Mouse (Mus musculus) spleen, adult 2 months (tissue): ENCODE results near the gene Boc. TPM values are rescaled to one million over a fixed set of nuclear protein-coding genes. Genes with fewer than 3 reads are reported as not detected.
"Not testable (repeated sequence)": the region's sequence is repeated elsewhere in the genome, so short reads cannot be mapped to it uniquely, and the experiment has no call there.

ENCODE experiments used
- DNase-seq, 2 experiments: peaks; one replicate each; pipeline versions ENCODE4 v3.0.0 to v3.0.0-alpha.2; 2012 to 2021; ENCODE audit warnings: low spot score in 2 of 2, low read depth in 1 of 2
- H3K27ac ChIP-seq: fragments of 200-500 bp; 2 replicates; pipeline ENCODE4 v1.5.1; 2012; ENCODE audit warnings: low read length, inconsistent platforms; ENCODE audit not compliant: insufficient read depth
- H3K27me3 ChIP-seq: fragments of 200-500 bp; 2 replicates; pipeline ENCODE4 v1.6.1; 2012; ENCODE audit warnings: mild to moderate bottlenecking, moderate library complexity, low read length, inconsistent platforms; ENCODE audit not compliant: control insufficient read depth, insufficient read depth
- H3K36me3 ChIP-seq: fragments of 200-500 bp; 2 replicates; pipeline ENCODE4 v1.6.1; 2012; ENCODE audit warnings: mild to moderate bottlenecking, low read length, inconsistent platforms; ENCODE audit not compliant: control insufficient read depth, insufficient read depth
- H3K4me1 ChIP-seq: fragments of 200-500 bp; 2 replicates; pipeline ENCODE4 v1.6.1; 2011; ENCODE audit warnings: inconsistent platforms; ENCODE audit not compliant: control insufficient read depth, insufficient read depth, insufficient read length
- H3K4me3 ChIP-seq: fragments of 200-500 bp; 2 replicates; pipeline ENCODE4 v1.5.1; 2011; ENCODE audit warnings: mild to moderate bottlenecking, inconsistent platforms; ENCODE audit not compliant: insufficient read depth, insufficient read length; ENCODE audit errors: extremely low read depth
- CTCF ChIP-seq: fragments of 200-500 bp; IDR thresholded peaks from 2 replicates; pipeline ENCODE4 v1.5.1; 2011; ENCODE audit warnings: mild to moderate bottlenecking, inconsistent platforms; ENCODE audit not compliant: insufficient read depth, insufficient read length, insufficient replicate concordance; ENCODE audit errors: extremely low read depth
- POLR2A ChIP-seq: fragments of 200-500 bp; IDR thresholded peaks from 2 replicates; pipeline ENCODE4 v1.6.1; 2011; ENCODE audit warnings: low read depth, low read length, inconsistent platforms
- WGBS: fragments of 180-500 bp; shearing (Covaris S2); methylation state at CpG from one replicate; pipeline ENCODE4 v1.1.7; 2018; 5-methylcytosine and 5-hydroxymethylcytosine counted together
- polyA plus RNA-seq: library from polyadenylated mRNA; depleted of rRNA; stranded (reverse); fragments of >200 nt; gene quantifications from 2 replicates; pipeline ENCODE4 v1.2.3, GENCODE M21; 2012; rRNA removed

Gene Boc
- polyA plus RNA-seq, 1 experiment = 2.4 TPM

GRCm38 (mm10) chr16:44475281-44475680 is 83.4 kb downstream of the Boc start:
- no peak overlapping the region for H3K4me3 ChIP-seq
- TF ChIP-seq POLR2A (no peak), CTCF (no peak)
- 87% methylated on average over 14 of the region's 14 CpGs for WGBS
- H3K27me3 ChIP-seq = no peaks in the 10 kb centered on the region
- no peak overlapping the region for H3K27ac ChIP-seq
- no peaks in the 10 kb centered on the region for H3K4me1 ChIP-seq
- no peak for DNase-seq
- no peaks in the 10 kb centered on the region for H3K36me3 ChIP-seq

GRCm38 (mm10) chr16:44460922-44461321 is 97.8 kb downstream of the Boc start:
- no peak for TF ChIP-seq CTCF
- TF ChIP-seq POLR2A = no peak
- no peaks in the 10 kb centered on the region for H3K36me3 ChIP-seq
- no peaks in the 10 kb centered on the region for H3K4me1 ChIP-seq
- no peak overlapping the region for H3K4me3 ChIP-seq
- H3K27me3 ChIP-seq = no peaks in the 10 kb centered on the region
- DNase-seq = no peak
- WGBS = 42% methylated on average over 5 of the region's 5 CpGs
- no peak overlapping the region for H3K27ac ChIP-seq

GRCm38 (mm10) chr16:44458826-44459225 is 99.9 kb downstream of the Boc start:
- Histone ChIP-seq H3K4me3 (no peak overlapping the region), H3K4me1 (no peaks in the 10 kb centered on the region), H3K27me3 (no peaks in the 10 kb centered on the region), H3K36me3 (no peaks in the 10 kb centered on the region), H3K27ac (no peak overlapping the region)
- WGBS = 89% methylated on average over 2 of the region's 2 CpGs
- no peak for TF ChIP-seq CTCF
- no peak for TF ChIP-seq POLR2A
- DNase-seq = no peak

GRCm38 (mm10) chr16:44457858-44458257 is 100.8 kb downstream of the Boc start:
- no peak for DNase-seq
- H3K27me3 ChIP-seq = no peaks in the 10 kb centered on the region
- WGBS = 66% methylated on average over 2 of the region's 2 CpGs
- H3K36me3 ChIP-seq = no peaks in the 10 kb centered on the region
- no peak for TF ChIP-seq POLR2A
- no peak for TF ChIP-seq CTCF
- H3K4me3 ChIP-seq = no peak overlapping the region
- no peaks in the 10 kb centered on the region for H3K4me1 ChIP-seq
- H3K27ac ChIP-seq = no peak overlapping the region

- not testable (repeated sequence) for DNase-seq, H3K27me3 ChIP-seq, H3K27ac ChIP-seq, H3K4me1 ChIP-seq, H3K36me3 ChIP-seq, H3K4me3 ChIP-seq
- WGBS = 94% methylated on average over 15 of the region's 15 CpGs
These were observed 116.8 kb downstream of the Boc start for GRCm38 (mm10) chr16:44441913-44442312.

GRCm38 (mm10) chr16:44435481-44435880 is 123.2 kb downstream of the Boc start:
- no peak for DNase-seq

More at GRCm38 (mm10) chr16:44435481-44435880, 123.2 kb downstream of the Boc start:
- WGBS = 75% methylated on average over 4 of the region's 4 CpGs
- Histone ChIP-seq H3K27ac (no peak overlapping the region), H3K4me1 (no peaks in the 10 kb centered on the region), H3K36me3 (no peaks in the 10 kb centered on the region), H3K27me3 (no peaks in the 10 kb centered on the region), H3K4me3 (no peak overlapping the region)
- TF ChIP-seq POLR2A (no peak), CTCF (no peak)

Other genes with a start within 250 kb of the Boc start
- 21.9 and 22.8 TPM in 2 replicates for gene Sidt1, start 225.7 kb downstream of the Boc start, polyA plus RNA-seq
- gene Spice1, start 211.8 kb downstream of the Boc start, polyA plus RNA-seq = 5.2 and 6.4 TPM in 2 replicates
- gene Cfap44, start 164.1 kb downstream of the Boc start, polyA plus RNA-seq = not detected in 2 replicates
- 2.2 and 4.4 TPM in 2 replicates for gene Nepro, start 165.4 kb upstream of the Boc start, polyA plus RNA-seq
- 3.4 and 3.7 TPM in 2 replicates for gene Gtpbp8, start 187.5 kb upstream of the Boc start, polyA plus RNA-seq
- gene Cd200r1, start 206.8 kb upstream of the Boc start, polyA plus RNA-seq = 1.8 and 2.6 TPM in 2 replicates